Mouse (Mus musculus) brain, embryonic 14.5 days (tissue): Measurements from ENCODE around the gene Nrp1. TPM values are rescaled to one million over a fixed set of nuclear protein-coding genes. Genes with fewer than 3 reads are reported as not detected.

Experiments used
- DNase-seq: peaks from one replicate; pipeline ENCODE4 v3.0.0-alpha.2; 2011; ENCODE audit warnings: low read depth
- CTCF ChIP-seq: fragments of 200-500 bp; IDR thresholded peaks from 2 replicates; pipeline ENCODE4 v1.5.1; 2012; ENCODE audit warnings: inconsistent platforms, mild to moderate bottlenecking, moderate library complexity, borderline replicate concordance; ENCODE audit not compliant: insufficient read depth, insufficient read length; ENCODE audit errors: extremely low read depth
- POLR2A ChIP-seq: fragments of 200-500 bp; IDR thresholded peaks from 2 replicates; pipeline ENCODE4 v1.6.1; 2012; ENCODE audit warnings: mild to moderate bottlenecking, inconsistent platforms, borderline replicate concordance; ENCODE audit not compliant: poor library complexity, insufficient read depth, insufficient read length, severe bottlenecking; ENCODE audit errors: extremely low read depth
- polyA plus RNA-seq: library from polyadenylated mRNA; depleted of rRNA; stranded (reverse); fragments of >200 nt; gene quantifications from 2 replicates; pipeline ENCODE4 v1.2.3, GENCODE M21; 2012

Gene Nrp1
- polyA plus RNA-seq, 1 experiment: 36.2 TPM

DNA sequence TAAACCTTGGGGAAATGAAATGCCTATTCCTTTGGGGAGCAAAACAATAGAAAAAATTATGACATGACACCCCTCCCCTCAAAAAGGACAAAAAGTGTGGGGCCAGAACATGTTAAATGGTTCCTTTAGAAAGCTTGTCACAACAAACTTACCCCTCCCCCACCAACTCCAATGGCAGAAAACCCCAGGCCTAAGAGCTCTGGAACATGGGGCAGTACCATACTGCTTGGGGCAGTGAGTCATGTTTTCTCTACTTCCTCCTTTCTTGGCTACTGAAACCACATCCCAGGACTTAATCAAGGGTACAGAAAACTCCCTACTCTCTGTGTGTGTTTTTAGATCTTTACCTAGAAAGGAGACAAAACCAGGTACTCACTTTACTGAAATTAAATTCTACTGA is 147.5 kb downstream of the Nrp1 start:
- TF ChIP-seq POLR2A (no peak), CTCF (no peak)
- no peak for DNase-seq

DNA sequence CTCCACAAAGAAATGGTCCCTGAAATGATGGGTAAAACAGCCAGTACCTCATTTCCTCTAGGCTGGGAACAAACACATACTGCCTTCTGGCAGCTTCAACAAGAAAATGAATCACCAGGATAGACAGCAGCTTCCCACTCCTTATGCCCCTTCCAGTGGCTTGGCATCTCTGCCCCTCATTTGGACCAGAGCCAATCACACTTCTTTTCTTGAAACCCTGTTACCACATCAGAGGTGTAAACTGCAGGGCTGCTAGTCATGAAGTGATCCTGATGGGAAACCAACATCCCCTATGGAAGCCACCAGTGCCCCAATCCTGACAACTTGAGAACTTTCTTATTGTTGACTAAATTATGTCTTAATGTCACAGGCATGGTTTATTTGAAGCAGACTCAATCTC is 150.3 kb downstream of the Nrp1 start:
- TF ChIP-seq POLR2A: no peak
- TF ChIP-seq CTCF: no peak
- peak; percentile 91 for DNase-seq

DNA sequence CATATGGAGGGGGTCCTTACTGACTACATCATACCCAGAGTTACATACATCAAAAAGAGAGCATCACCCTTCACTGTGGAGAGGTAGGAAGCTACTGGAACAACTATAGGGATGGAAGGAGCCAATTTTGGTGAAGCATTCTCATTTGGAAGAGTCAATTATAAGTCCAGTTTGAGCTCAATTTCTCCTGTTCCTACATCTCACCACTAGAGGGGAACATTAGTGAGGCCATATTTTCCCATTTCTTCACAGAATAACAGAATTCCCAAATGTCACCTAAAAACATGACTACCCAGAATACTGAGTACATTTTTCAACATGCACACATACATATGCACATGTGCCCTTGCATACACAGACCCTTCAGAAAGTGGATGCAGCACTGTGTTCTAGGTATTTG is 152.6 kb downstream of the Nrp1 start:
- TF ChIP-seq CTCF (no peak), POLR2A (no peak)
- DNase-seq: no peak

DNA sequence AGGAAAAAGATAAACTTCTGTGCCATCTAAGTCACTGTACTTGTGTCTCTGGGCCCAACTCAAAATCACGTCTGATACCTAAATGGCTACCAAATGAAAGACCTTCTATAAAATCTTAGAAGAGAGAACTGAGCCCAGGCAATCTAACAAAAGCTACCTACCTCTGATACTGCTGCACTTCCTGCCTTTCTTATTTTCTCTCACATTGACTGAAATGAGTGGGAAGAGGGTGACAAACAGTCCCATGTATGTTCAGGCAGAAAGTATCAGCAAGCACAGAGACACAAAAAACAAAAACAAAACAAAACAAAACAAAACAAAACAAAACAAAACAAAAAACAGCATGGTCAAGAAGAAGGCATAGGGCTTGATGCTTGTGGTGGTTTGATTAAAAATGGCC is 153.3 kb downstream of the Nrp1 start:
- no peak for DNase-seq
- no peak for TF ChIP-seq CTCF
- TF ChIP-seq POLR2A: no peak

DNA sequence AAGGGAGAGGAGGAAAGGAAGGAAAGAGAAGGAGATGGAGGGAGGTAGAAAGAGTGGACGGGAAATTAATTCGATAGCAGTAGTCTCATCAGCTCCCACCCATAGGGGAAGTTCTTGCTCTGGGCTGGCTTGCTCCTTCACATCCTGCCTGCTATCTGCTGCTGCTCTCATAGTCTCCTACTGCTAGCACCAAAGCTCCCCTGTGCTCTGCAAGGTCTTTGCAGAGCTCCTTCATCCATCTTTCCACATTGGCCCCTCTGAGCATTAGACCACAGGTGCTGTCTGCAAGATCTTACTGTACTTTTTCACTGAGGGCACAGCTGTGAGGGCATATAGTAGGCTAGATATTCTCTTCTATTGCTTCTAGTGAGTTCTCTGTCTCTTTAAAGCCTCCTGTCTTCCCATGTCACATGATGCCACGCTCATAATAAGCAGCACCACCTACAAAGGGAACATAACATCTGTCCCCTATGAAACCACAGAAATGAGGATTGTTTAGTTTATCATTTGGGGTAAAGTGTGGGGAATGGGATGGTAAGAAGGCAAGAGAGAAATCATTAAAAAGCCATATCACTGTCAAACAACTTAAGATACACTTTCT is 158.5 kb downstream of the Nrp1 start:
- no peak for DNase-seq
- TF ChIP-seq POLR2A: no peak
- no peak for TF ChIP-seq CTCF

DNA sequence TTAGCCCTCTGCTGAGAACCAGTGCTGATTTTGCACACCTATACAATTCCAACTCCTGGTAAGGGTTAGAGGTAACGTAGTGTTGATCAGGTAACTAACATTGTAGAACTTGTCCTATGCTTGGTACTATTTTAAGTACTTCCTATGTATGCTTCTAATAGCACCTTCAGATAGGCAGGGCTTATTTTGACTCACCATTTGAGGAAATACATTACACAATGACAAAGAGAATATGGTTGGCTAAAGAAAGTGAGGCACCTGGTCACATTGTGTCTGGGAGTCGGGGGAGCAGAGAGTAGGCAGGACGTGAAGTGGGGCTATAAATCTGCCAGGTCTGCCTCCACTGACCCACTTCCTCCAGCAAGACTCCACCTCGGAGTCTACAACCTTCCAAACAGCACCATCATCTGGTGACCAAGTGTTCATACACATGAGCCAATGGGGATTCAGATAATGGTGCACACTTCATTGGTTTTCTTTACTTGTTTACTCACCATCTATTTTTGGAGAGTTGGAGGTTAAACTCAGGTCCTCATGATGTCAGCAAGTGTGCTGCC is 159.2 kb downstream of the Nrp1 start:
- TF ChIP-seq CTCF (no peak), POLR2A (no peak)
- DNase-seq: no peak

DNA sequence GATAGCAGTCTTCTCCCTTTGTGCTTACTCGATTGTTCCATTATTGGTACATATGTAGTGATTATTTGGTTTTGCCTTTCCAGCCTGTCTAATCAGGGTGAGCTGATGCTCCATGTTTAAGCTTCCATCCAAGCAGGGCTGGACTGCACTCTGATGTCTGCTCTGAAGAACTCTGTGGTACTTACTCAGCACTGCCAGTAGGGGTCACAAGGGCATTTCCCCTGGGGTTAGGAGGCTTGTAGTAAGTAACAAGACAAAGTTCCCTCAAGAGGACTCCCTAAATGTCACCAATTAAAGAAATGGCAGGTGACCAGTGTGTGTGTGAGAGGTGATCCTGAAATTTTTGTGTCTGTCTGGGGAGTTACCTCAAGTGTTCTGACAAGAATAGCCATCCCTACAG is 161.0 kb downstream of the Nrp1 start:
- TF ChIP-seq CTCF (peak; percentile 42; the same call in 1 of the 2 replicates), POLR2A (no peak)
- peak; percentile 47 for DNase-seq

DNA sequence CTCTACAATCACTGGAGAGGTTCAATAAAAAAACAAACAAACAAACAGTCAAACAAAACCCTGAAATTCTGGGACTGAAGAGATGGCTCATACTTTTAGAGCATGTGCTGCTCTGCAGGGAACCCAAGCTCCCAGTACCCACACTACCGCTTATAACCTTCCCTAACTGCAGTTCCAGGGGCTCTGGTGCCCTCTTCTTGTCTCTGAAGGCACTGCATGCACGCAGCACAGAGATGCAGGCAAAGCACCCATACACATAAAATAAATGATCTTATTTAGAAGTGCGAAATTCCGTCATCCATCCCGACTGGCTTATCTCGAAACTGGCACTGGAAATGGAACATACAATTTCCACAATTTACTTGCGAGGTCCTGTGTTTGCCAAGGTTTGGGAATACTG is 165.4 kb downstream of the Nrp1 start:
- DNase-seq: no peak
- TF ChIP-seq POLR2A (no peak), CTCF (peak; percentile 44; the same call in 1 of the 2 replicates)

DNA sequence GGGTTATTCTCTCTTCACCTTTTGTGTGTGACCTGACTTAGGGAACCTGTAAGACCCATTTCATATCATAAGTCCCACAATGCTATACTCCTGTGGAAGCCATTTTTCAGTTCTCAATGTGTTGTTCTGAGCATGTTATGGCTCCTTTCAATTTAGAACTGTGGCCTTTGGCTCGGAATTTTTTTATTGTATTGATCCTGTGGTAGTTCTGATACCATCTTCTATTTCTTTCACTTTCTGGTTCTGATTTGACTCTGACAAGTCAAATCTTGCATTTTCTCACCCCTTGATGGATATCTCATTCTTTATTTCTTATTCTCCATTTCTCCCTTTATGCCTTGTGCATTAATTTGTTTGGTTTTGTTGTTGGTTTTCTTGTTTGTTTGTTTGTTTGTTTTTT is 167.5 kb downstream of the Nrp1 start:
- no peak for TF ChIP-seq POLR2A
- TF ChIP-seq CTCF: no peak
- no peak for DNase-seq

DNA sequence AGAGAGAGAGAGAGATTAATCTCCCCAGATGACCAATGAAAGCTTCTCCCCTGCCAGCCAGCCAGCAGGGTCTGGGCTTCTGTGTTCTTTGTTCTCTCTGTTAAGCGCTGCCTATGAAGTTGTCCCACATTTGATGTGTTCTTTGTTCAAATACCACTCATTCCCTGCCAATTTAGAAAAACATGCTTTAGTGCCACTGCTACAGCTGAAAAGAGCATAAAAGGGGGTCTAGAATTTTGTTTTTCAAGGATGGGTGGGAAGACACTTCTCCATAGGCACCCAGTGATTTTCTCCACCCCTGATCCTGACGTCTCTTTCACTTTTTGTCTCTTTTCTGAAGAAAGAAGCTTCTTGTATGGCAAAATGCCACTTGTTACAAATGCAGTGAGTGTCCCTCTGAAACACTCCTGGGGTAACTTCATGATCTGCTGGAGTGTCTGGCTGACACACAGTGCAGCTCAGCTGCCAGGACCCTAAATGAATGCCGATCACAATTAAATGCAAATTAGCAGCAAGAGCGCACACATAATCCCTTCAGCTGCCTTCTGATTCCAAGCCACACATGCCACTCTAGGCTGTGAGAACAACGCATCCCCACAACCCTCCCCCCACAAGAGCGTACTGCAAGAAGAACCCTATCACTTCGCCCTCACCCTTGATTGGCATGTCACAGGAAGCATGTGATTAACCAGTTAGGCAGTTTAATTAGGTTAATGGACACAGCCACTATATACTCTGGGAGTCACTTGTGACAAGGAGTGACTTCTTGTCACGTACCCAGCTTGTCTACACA is 170.4 kb downstream of the Nrp1 start:
- TF ChIP-seq CTCF: no peak
- TF ChIP-seq POLR2A: no peak
- peak; percentile 97 for DNase-seq

DNA sequence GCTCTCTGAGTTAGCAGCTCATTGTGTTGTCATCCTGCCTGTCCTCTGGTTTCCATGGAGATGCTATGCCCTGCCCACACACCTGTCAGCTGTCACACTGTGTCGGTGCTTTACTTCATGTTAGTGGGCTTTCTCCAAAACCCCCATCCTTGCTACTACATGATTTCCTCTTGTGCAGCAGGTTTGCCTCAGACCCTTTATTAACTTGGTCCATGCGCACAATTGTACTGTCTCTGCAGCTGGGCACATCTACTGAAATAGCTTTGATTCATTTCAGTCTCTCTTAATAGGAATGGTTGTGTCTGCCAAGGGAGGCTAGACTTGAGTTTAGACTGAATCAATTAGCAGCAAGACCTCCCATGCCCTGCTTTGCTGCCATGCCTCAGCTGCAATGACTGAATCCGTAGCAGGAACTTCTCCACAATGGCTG is 176.1 kb downstream of the Nrp1 start:
- peak; percentile 92 for DNase-seq
- TF ChIP-seq CTCF (no peak), POLR2A (no peak)
